Mouse (Mus musculus) ES-Bruce4 (cell line): ENCODE data around the gene Cln5.

Experiments used
- CTCF ChIP-seq: IDR thresholded peaks from one replicate; pipeline ENCODE4 v1.8.1; 2011; ENCODE audit warnings: low read depth, low read length
- POLR2A ChIP-seq: IDR thresholded peaks from one replicate; pipeline ENCODE4 v1.8.1; 2011; ENCODE audit warnings: low read length; ENCODE audit not compliant: insufficient read depth

DNA sequence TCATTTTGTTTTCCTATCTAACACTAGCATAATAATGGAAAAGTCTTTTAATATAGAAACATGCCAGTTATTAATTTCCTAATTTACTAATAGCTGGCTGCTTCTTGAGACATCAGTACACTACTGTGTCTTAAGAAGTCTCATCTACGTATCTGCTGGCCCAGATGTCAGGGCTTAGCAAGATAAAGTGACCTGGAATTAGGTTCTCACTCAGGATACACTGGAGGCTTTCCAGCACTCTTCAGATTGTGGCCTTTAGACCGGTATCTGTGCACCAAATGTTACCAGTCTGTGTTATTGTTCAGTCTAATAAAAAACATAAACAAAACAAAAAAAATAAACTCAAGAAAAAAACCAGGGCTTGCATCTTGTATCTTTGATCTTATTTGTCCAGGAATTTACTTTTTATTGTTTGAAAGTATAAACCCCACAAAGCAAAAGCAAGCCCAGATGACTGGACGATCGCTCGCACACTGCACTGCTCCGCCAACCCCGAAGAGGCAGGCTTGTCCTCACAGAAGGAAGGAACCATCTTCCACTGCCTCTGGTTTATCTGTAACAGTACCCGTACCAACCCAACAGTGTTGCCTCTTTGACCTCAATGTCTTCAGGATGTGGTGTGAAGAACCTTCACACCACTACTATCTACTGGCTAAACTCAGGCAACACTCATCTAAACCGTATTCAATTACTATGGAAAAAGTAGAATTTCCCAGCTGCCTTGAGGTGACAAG is 7.4 kb downstream of the Cln5 start:
- TF ChIP-seq CTCF, result no peak
- no peak for TF ChIP-seq POLR2A
